Mouse (Mus musculus): ENCODE data around the gene Frat1. TPM values are rescaled to one million over a fixed set of nuclear protein-coding genes. Genes with fewer than 3 reads are reported as not detected.

Frat1 gene
- polyA plus RNA-seq, 1 experiment from 2014 or later = 10.1 TPM

DNA sequence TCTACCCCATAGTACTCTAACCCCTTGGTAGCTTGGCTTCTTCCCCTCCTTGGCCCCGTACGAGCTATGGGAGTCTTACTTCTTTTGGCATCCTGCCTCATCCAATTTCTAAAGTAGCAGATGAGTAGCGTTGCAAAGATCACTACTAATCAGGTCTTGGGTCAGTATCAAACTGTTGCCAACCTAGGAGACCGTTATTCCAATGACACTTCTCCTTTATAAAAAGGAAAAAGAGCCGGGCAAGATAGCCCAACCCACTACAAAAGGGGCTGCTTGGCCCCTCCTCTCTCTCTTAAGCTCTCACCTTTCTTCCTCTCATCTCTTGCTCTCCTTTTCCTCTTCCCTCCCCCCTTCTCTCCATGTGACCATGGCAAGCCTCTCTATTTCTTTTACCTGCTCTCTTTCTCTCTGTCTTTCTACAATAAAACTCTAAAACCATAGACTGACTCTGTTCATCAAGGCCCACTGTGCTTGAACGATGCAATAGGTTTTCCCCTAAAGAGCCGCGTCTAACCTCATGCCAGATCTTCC is 21.6 kb upstream of the Frat1 start:
- Histone ChIP-seq H3K9me3 (ENCODE audit: control insufficient read depth, low read length) (no peaks in the 10 kb centered on the region), H3K36me3 (ENCODE audit: control insufficient read depth, insufficient read depth, low read length) (no peaks in the 10 kb centered on the region), H3K9ac (ENCODE audit: low read length) (no peak overlapping the region), H3K4me2 (no peak overlapping the region), H3K4me1 (ENCODE audit: control insufficient read depth, insufficient read depth, low read length) (no peaks in the 10 kb centered on the region), H3K27me3 (ENCODE audit: control insufficient read depth, insufficient read depth, low read length) (no peaks in the 10 kb centered on the region), H3K27ac (ENCODE audit: low read depth, low read length) (no peak overlapping the region), H3K4me3 (ENCODE audit: low read depth, low read length) (no peak overlapping the region)
- no peak for ATAC-seq (ENCODE audit: low FRiP score)
- WGBS = 81% methylated on average over 8 of the region's 8 CpGs
- peak; percentile 10 for DNase-seq (ENCODE audit: low spot score, missing footprints)

DNA sequence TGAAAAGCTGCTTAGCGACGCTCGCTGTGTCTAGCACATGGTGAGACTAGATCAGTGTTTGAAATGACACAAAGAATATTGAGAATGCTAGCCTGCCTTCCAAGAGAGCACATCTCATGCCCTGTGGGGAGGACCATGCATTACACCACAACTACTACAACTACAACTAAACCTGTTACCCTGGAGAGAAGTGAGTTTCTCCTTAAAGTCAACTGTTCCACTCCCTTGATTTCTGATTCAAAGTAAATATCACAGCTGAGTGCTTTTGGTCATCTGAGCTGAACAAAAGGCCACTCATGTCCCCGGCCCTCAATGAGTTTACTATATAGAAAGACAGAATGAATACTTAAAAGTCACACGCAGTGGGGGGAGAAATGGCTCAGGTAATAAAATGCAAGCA is 19.7 kb upstream of the Frat1 start:
- Histone ChIP-seq H3K9ac (ENCODE audit: low read length) (no peak overlapping the region), H3K4me2 (no peak overlapping the region), H3K4me1 (ENCODE audit: control insufficient read depth, insufficient read depth, low read length) (no peaks in the 10 kb centered on the region), H3K9me3 (ENCODE audit: control insufficient read depth, low read length) (no peaks in the 10 kb centered on the region), H3K27me3 (ENCODE audit: control insufficient read depth, insufficient read depth, low read length) (no peaks in the 10 kb centered on the region), H3K4me3 (ENCODE audit: low read depth, low read length) (no peak overlapping the region), H3K36me3 (ENCODE audit: control insufficient read depth, insufficient read depth, low read length) (no peaks in the 10 kb centered on the region), H3K27ac (ENCODE audit: low read depth, low read length) (no peak overlapping the region)
- WGBS = 76% methylated on average over 5 of the region's 5 CpGs
- no peak for ATAC-seq (ENCODE audit: low FRiP score)
- peak; percentile 21 for DNase-seq (ENCODE audit: low spot score, missing footprints)

DNA sequence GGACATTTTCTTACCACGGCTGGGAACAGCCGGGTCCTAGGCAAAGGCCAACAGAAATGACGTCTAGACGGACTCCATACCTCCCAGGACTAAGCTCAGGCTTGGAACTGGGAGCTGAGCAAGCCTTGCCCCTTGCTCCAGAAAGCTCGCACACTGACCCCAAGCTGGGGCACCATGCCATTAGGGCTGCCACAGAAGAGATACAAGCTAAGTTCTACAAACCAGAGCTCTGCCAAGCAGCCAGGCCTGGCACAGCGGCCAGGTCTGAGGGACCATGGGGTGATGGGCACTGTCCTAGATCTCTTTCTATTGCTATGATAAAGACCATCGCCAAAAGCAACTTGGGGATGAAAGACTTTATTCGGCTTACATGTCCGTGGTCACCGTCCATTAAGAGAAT is 17.2 kb upstream of the Frat1 start:
- H3K4me1 ChIP-seq (ENCODE audit: control insufficient read depth, insufficient read depth, low read length) = no peaks in the 10 kb centered on the region

DNA sequence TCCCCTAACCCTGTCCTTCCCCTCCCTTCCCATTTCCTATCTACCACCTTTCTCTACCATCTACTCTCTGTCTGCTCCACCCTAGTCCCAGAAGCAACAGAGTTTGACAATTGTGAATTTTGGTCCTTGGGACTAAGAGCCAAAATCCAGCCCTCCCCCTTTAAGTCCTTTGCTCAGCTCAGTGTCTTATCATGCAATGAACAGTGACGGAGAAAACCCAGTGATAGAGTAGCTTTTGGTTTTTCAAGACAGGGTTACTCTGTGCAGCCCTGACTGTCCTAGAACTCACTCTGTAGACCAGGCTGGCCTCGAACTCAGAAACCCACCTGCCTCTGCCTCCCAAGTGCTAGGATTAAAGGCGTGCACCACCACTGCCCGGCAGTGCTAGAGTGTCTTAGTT is 16.4 kb upstream of the Frat1 start:
- Histone ChIP-seq H3K4me2 (no peak overlapping the region), H3K36me3 (ENCODE audit: control insufficient read depth, insufficient read depth, low read length) (no peaks in the 10 kb centered on the region), H3K4me1 (ENCODE audit: control insufficient read depth, insufficient read depth, low read length) (no peaks in the 10 kb centered on the region), H3K4me3 (ENCODE audit: low read depth, low read length) (no peak overlapping the region), H3K27ac (ENCODE audit: low read depth, low read length) (no peak overlapping the region), H3K27me3 (ENCODE audit: control insufficient read depth, insufficient read depth, low read length) (no peaks in the 10 kb centered on the region), H3K9me3 (ENCODE audit: control insufficient read depth, low read length) (no peaks in the 10 kb centered on the region), H3K9ac (ENCODE audit: low read length) (no peak overlapping the region)
- DNase-seq (ENCODE audit: low spot score, missing footprints) (peak; percentile 19), ATAC-seq (ENCODE audit: low FRiP score) (no peak)
- 91% methylated on average over 4 of the region's 4 CpGs for WGBS

More for the DNA sequence above, 17.2 kb upstream of the Frat1 start:
- H3K9ac ChIP-seq (ENCODE audit: low read length) = no peak overlapping the region
- ATAC-seq (ENCODE audit: low FRiP score) = no peak
- H3K4me3 ChIP-seq (ENCODE audit: low read depth, low read length) = no peak overlapping the region
- no peaks in the 10 kb centered on the region for H3K27me3 ChIP-seq (ENCODE audit: control insufficient read depth, insufficient read depth, low read length)
- peak; percentile 33 for DNase-seq (ENCODE audit: low spot score, missing footprints)
- H3K9me3 ChIP-seq (ENCODE audit: control insufficient read depth, low read length) = no peaks in the 10 kb centered on the region
- no peak overlapping the region for H3K4me2 ChIP-seq
- no peaks in the 10 kb centered on the region for H3K36me3 ChIP-seq (ENCODE audit: control insufficient read depth, insufficient read depth, low read length)
- 93% methylated on average over 10 of the region's 10 CpGs for WGBS
- H3K27ac ChIP-seq (ENCODE audit: low read depth, low read length) = no peak overlapping the region

DNA sequence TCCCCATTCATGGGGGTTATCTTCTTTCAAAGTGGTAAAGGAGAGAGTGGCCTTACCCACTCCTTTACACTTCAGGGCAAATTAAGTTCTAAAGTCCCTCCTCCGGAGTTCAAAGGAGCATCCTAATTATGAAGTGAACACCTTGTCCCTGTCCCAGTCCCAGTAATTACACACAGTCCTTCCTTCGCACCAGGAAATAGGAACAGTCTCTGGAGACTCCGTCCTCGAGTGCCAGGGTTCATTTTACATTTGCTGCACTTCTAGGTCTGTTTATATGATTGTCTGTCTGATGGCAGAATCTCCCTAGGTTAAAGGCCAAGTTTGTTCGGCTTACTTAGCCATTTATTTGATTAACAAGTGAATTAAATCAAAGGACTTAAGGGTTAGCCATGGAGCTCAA is 13.4 kb upstream of the Frat1 start:
- Histone ChIP-seq H3K9ac (ENCODE audit: low read length) (no peak overlapping the region), H3K4me3 (ENCODE audit: low read depth, low read length) (no peak overlapping the region), H3K27ac (ENCODE audit: low read depth, low read length) (no peak overlapping the region), H3K36me3 (ENCODE audit: control insufficient read depth, insufficient read depth, low read length) (no peaks in the 10 kb centered on the region), H3K27me3 (ENCODE audit: control insufficient read depth, insufficient read depth, low read length) (no peaks in the 10 kb centered on the region), H3K4me2 (no peak overlapping the region), H3K9me3 (ENCODE audit: control insufficient read depth, low read length) (no peaks in the 10 kb centered on the region), H3K4me1 (ENCODE audit: control insufficient read depth, insufficient read depth, low read length) (no peaks in the 10 kb centered on the region)
- ATAC-seq (ENCODE audit: low FRiP score) (no peak), DNase-seq (ENCODE audit: low spot score, missing footprints) (no peak)
- 78% methylated on average over 5 of the region's 5 CpGs for whole genome bisulfite sequencing

DNA sequence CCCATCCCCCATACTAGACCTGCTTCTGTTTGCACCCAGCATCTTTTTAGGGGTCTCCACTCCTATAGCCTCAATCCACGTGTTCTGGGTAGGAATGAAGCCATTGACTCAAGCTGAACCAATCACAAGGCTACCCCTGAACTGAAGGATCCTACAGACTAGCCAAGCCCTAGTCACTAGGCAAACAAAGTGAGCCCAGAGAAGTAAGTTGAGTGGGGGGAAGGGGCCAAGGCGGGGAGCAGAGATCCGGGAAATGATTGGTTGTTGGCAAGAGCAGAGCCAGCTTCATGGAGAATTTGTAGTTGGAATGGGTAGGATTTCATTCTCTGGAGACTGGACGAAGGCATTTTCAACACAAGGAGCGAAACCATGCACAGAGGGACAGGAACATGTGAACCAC is 12.9 kb upstream of the Frat1 start:
- Histone ChIP-seq H3K27ac (ENCODE audit: low read depth, low read length) (no peak overlapping the region), H3K4me2 (no peak overlapping the region), H3K36me3 (ENCODE audit: control insufficient read depth, insufficient read depth, low read length) (no peaks in the 10 kb centered on the region), H3K9ac (ENCODE audit: low read length) (no peak overlapping the region), H3K27me3 (ENCODE audit: control insufficient read depth, insufficient read depth, low read length) (no peaks in the 10 kb centered on the region), H3K4me3 (ENCODE audit: low read depth, low read length) (no peak overlapping the region), H3K9me3 (ENCODE audit: control insufficient read depth, low read length) (no peaks in the 10 kb centered on the region), H3K4me1 (ENCODE audit: control insufficient read depth, insufficient read depth, low read length) (no peaks in the 10 kb centered on the region)
- no peak for ATAC-seq (ENCODE audit: low FRiP score)
- peak; percentile 10 for DNase-seq (ENCODE audit: low spot score, missing footprints)
- 60% methylated on average over 5 of the region's 5 CpGs for WGBS

DNA sequence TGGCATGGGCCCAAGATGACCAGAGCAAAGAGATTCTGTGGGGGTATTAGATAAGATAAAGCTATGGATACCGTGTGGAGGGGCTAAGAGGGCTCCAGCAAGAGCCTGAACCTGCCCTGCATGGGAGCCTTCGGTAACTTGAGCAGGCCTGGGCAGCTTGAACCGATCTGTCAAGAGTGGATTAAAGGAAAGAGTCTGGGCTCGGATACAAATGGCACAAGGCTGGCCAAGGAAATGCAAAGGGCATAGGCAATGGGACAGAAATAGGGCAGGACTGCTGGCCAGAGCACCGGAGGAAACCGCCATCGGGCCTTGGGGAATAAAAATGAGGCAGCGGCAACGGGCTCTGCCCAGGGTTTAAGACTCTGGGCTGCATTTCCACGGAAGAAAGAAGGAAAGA is 12.4 kb upstream of the Frat1 start:
- no peak overlapping the region for H3K4me2 ChIP-seq
- no peaks in the 10 kb centered on the region for H3K9me3 ChIP-seq (ENCODE audit: control insufficient read depth, low read length)
- DNase-seq (ENCODE audit: low spot score, missing footprints) (peak; percentile 75), ATAC-seq (ENCODE audit: low FRiP score) (no peak)
- H3K9ac ChIP-seq (ENCODE audit: low read length) = no peak overlapping the region
- H3K36me3 ChIP-seq (ENCODE audit: control insufficient read depth, insufficient read depth, low read length) = no peaks in the 10 kb centered on the region
- WGBS = 60% methylated on average over 10 of the region's 10 CpGs
- H3K4me1 ChIP-seq (ENCODE audit: control insufficient read depth, insufficient read depth, low read length) = no peaks in the 10 kb centered on the region
- H3K27ac ChIP-seq (ENCODE audit: low read depth, low read length) = no peak overlapping the region
- H3K4me3 ChIP-seq (ENCODE audit: low read depth, low read length) = no peak overlapping the region
- no peaks in the 10 kb centered on the region for H3K27me3 ChIP-seq (ENCODE audit: control insufficient read depth, insufficient read depth, low read length)

DNA sequence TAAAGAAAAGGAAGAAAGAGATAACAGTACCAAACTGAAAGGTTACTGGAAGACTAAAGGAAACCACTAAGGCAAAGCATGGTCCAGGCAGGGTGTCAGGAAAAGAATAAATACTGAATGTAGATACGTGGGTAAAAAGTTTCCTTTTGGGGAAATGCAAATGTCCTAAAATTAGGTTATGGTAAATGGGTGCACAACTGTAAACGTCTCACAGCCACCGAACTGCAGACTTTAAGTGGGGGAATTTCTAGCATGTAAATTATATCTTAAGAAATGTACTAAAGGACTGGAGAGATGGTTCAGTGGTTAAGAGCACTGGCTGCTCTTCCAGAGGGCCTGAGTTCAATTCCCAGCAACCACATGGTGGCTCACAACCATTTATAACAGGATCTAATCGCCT is 11.0 kb upstream of the Frat1 start:
- no peak for DNase-seq (ENCODE audit: low spot score, missing footprints)
- WGBS = 86% methylated on average over 4 of the region's 4 CpGs
- no peaks in the 10 kb centered on the region for H3K9me3 ChIP-seq (ENCODE audit: control insufficient read depth, low read length)
- no peaks in the 10 kb centered on the region for H3K4me1 ChIP-seq (ENCODE audit: control insufficient read depth, insufficient read depth, low read length)
- H3K27me3 ChIP-seq (ENCODE audit: control insufficient read depth, insufficient read depth, low read length) = no peaks in the 10 kb centered on the region
- no peaks in the 10 kb centered on the region for H3K36me3 ChIP-seq (ENCODE audit: control insufficient read depth, insufficient read depth, low read length)
- no peak overlapping the region for H3K27ac ChIP-seq (ENCODE audit: low read depth, low read length)
- no peak overlapping the region for H3K4me2 ChIP-seq
- no peak for ATAC-seq (ENCODE audit: low FRiP score)
- no peak overlapping the region for H3K4me3 ChIP-seq (ENCODE audit: low read depth, low read length)
- no peak overlapping the region for H3K9ac ChIP-seq (ENCODE audit: low read length)

DNA sequence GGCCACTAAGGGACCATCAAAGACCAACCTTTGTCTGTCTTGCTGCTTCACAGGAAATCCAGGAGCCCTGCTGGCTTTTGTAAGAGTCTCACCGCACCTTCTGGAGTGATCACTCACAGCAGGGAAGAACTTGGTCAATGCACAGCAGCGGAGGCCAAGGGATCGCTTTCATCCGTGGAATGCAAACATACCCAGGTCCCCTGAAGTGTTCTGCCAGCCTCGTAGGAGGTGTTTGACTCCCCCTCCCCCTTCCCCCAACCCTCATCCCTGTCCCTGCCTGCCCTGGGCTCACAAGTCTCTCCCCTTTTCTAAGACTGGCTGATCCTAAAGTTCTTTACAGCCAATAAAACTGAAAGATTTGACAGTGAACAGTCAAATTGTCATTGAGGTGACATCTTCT is 8.3 kb upstream of the Frat1 start:
- no peak overlapping the region for H3K9ac ChIP-seq (ENCODE audit: low read length)
- WGBS = 6% methylated on average over 5 of the region's 5 CpGs
- H3K4me3 ChIP-seq (ENCODE audit: low read depth, low read length) = no peak overlapping the region
- no peaks in the 10 kb centered on the region for H3K27me3 ChIP-seq (ENCODE audit: control insufficient read depth, insufficient read depth, low read length)
- H3K36me3 ChIP-seq (ENCODE audit: control insufficient read depth, insufficient read depth, low read length) = no peaks in the 10 kb centered on the region
- H3K4me1 ChIP-seq (ENCODE audit: control insufficient read depth, insufficient read depth, low read length) = no peaks in the 10 kb centered on the region
- ATAC-seq (ENCODE audit: low FRiP score) (no peak), DNase-seq (ENCODE audit: low spot score, missing footprints) (peak; percentile 67)
- H3K9me3 ChIP-seq (ENCODE audit: control insufficient read depth, low read length) = no peaks in the 10 kb centered on the region
- no peak overlapping the region for H3K4me2 ChIP-seq
- no peak overlapping the region for H3K27ac ChIP-seq (ENCODE audit: low read depth, low read length)

DNA sequence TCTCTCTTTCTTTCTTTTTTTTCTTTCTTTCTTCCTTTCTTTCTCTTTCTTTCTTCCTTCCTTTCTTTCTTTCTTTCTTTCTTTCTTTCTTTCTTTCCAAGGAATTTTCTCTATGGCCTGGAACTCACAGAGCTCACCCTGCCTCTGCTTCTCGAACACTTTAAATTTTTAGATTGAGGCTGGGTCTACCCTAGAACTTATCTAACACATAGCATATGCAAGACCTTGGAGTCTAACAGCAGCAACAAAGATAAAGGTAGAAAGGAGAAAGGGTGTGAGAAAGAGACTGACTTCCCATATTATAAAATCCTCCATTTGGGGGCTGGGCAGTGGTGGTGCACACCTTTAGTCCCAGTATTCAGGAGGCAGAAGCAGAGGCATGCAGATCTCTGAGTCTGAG is 7.2 kb upstream of the Frat1 start:
- Histone ChIP-seq H3K9ac (ENCODE audit: low read length) (no peak overlapping the region), H3K9me3 (ENCODE audit: control insufficient read depth, low read length) (no peaks in the 10 kb centered on the region), H3K4me1 (ENCODE audit: control insufficient read depth, insufficient read depth, low read length) (no peaks in the 10 kb centered on the region), H3K36me3 (ENCODE audit: control insufficient read depth, insufficient read depth, low read length) (no peaks in the 10 kb centered on the region), H3K27me3 (ENCODE audit: control insufficient read depth, insufficient read depth, low read length) (no peaks in the 10 kb centered on the region), H3K27ac (ENCODE audit: low read depth, low read length) (no peak overlapping the region), H3K4me2 (no peak overlapping the region), H3K4me3 (ENCODE audit: low read depth, low read length) (no peak overlapping the region)
- DNase-seq (ENCODE audit: low spot score, missing footprints) (peak; percentile 4), ATAC-seq (ENCODE audit: low FRiP score) (no peak)
- 79% methylated on average over 1 of the region's 1 CpGs for WGBS

Measured in midbrain, embryonic 11.5 days (tissue).